Mouse (Mus musculus) cerebral cortex, adult 2 months (tissue): ENCODE results near the gene Klhl7.

Experiments
- WGBS: fragments of 180-500 bp; shearing (Covaris S2); methylation state at CpG from one replicate; pipeline ENCODE4 v1.1.7; 2018; 5-methylcytosine and 5-hydroxymethylcytosine counted together

Gene Klhl7

DNA sequence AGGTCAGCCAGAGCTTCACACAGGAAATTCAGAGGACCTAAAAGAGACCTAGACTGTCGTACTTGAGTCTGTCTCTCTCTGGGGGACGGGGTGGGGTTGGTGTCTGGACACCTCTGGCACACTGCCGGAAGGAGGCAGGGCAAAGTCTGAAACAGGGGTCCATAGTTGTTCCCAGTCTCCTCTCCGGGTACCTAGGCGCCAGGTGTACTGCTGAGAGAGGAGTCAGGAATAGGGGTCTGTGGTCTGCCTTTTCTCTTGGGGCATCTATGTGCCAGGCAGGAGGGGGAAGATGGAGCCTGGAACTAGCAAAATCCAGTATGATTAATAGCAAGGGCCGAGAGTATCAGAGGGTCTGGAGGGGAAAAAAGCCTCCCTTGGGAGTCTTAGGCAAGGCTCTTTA lies 5.0 kb upstream of the Klhl7 start:
- WGBS, result 87% methylated on average over 6 of the region's 6 CpGs

DNA sequence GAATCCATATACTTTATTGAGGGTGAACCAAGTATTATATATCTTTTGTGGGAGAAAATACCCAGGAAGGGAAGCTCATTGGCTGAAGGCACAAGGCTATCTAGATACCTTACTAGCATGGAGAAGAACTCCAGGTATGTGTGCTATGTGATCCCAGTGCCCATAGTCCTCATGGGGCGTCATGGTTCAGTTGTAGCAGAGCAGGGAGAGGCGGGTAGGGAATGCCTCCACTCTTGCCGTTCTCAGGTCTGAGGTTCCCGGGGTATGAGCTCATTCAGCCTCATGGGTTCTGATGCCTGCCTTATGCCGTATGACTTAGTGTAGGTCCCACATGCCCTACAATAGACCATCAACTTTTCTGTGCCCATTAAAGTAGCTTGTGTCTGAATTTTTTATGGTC lies 4.5 kb upstream of the Klhl7 start:
- 84% methylated on average over 5 of the region's 5 CpGs for WGBS

DNA sequence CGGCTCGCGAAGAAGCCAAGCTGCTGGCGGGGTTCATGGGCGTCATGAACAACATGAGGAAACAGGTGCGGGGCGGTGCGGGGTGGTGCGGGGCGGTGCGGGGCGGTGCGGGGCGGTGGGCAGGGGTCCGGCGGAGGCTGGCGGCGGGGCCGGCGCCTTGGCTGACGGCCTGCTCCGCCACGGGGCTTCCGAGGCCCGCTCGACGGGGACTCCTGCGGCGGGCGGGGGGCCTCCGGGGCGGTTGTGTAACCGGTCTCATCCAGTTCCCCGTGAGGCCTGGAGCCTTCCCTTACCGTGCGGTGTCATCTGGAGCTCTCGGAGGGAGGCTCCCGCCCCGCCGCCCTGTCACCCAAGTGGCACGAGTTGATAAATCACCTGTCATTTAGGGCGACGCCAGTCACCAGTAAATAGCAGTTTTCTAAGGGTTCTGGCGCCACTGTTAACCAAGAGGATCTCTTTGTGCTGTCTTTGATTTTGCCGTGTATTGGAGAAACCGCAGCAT lies 456 bp downstream of the Klhl7 start:
- 0% methylated on average over 42 of the region's 46 CpGs for WGBS

DNA sequence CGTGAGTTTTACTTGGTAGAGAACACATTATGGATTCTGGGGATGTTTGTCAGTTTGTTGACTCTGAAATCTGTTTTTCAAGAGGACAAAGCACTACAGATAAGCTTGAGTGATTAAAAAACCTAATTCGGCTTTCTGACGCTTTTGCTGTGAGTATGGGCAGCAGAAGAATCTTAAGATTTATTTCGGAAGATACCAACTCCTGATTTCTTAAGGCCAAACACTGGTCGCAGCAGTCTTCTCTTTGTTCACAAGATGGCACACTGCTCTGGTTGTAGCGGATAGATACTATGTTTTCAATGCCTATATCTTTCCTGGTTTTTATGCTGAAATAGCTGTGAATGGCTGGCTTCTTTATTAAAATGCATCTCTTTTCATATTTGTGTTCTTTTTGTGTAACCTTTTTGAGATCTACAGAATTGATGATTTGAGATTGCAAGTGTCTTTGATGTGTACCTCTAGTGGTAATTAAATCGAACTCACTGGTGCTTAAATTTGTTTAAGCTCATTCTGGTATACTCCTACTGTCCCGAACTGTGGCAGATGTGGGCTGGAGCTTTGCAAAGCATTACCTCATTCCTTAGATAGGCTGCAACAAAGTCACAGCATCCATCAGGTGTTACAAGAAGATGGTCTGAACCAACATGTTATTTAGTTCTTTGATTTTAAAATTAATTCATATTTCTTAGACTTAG lies 1.2 kb downstream of the Klhl7 start:
- 7% methylated on average over 8 of the region's 8 CpGs for WGBS

DNA sequence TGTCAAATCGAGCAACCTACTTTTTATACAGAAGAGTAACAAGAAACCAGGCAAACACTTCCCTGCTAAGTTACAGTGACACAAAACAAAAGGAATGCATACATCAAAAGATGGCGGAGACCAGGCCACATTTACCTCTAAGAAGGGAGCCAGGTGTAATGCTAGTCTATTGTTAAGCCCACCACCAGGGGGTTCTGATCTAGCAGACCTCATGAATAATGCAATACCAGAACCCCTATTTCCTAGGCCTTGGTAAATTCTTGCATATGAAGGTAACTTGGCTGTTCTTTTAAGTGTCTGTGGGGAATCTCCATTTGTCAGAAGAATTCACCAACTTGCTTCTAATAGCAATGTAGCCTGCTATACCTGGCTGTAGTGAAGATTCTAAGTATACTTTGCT lies 2.8 kb downstream of the Klhl7 start:
- 46% methylated on average over 2 of the region's 2 CpGs for WGBS

DNA sequence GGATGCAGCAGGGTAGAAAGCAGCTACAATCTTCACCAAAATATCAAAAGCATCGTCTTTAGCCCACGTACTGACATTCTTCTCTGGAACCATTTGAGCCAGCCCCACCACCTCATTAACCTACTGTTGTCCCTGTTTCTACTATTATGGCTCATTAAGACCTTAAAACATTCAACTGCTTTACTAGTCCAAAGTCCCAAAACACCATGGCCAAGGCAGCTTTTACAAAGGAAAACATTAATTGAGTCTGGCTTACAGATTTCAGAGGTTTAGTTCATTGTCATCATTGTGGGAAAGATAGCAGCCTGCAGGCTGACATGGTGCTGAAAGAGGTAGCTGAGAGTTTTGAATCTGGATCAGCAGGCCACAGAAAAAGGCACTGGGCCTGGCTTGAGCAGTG lies 3.4 kb downstream of the Klhl7 start:
- 34% methylated on average over 2 of the region's 2 CpGs for WGBS

DNA sequence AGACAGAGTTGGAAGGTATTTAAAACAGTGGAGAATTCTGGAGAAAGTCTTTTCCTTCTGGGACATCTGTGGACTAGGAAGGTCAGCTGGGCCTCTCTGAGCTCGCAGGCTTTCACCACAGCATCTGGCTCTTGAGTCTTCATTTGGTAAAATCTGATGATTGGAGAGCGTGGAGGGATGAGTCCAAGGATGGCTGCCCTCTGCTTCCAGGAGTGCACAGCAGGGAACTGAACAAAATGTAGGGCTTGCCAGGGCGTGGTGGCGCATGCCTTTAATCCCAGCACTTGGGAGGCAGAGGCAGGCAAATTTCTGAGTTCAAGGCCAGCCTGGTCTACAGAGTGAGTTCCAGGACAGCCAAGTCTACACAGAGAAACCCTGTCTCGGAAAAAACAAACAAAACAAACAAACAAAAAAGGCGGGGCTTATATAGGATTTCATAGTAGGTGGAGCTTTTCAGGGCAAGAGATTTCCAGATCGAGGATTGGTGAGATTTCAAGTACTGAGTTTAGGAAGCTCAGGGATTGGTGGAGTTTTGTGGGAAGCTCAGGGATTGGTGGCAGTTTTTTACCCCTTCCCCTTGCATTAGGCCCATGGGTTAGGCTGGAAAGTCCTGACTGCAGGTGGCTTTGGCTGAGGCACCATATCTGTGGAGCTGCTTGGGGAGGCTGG lies 6.8 kb downstream of the Klhl7 start:
- WGBS, result 91% methylated on average over 7 of the region's 7 CpGs

DNA sequence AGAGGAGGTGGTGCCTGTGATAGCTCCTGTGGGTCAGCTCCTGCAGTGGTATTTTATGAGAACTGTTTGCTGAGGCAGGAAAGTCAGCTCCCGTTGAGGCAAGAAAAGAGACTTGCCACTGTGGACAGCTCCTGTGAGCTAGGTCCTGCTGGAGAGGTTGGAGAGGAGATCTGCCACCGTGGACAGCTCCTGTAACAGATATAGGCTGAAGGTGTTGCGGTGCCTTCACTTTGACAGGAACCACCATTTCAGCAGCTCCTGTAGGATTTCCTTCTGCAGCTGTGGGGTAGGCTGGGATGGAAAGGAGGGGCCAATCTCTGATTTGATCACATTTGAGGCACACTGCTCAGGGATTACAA lies 7.3 kb downstream of the Klhl7 start:
- WGBS, result 87% methylated on average over 3 of the region's 3 CpGs

DNA sequence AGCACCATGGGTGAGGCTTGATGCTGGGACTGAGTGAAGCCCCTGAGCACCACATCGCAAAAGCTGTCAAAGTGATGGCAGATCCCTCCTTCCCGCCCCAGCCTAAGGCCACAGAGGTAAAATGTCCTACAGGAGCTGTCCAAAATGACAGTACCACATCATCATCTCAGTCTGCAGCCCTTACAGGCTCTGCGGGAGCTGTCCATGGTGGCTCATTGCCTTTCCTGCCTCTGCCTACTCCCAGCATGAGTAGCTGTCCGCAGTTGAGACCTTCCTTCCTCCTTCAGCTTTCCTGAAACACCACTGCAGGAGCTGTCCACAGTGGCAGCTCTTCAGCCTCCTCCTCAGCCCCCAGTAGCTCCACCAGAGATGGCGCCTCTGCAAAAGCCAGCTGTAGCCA lies 9.7 kb downstream of the Klhl7 start:
- WGBS, result 74% methylated on average over 5 of the region's 5 CpGs

DNA sequence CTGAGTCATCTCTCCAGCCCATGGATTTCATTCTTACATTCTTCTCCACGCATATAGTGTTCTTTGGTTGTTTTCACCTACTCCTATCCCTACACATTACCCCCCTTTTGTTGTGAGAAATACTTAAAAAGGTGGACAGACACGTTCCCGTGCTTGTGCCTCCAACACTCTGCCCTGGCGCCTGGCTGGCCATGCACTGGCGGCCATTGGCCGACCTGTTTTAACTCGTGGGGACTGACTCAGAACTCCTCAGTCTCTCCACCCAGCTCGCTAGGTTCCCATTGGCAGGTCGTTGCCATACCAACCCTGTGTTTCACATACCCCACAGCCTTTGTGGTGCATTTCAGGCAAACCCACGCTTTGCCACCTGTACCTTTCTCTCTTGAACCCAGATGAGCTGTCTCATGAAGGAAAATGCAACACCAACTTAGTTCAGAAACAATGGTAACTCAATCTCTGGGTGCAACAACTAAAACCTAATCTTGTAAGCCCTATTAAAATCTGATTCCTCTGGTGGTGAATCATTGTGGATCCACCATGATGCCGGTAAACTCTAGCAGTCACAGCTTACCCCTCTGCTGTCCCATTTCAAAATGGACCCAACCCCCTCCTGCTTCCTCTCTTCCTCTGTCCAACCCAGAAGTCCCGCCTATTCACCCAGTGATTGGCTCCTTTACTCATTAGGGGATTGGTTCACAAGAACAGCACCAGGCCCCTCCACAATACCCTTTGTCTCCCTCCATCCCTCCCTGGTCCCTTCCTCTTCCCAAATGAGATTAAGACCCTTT lies 11.9 kb downstream of the Klhl7 start:
- WGBS, result 80% methylated on average over 12 of the region's 12 CpGs

DNA sequence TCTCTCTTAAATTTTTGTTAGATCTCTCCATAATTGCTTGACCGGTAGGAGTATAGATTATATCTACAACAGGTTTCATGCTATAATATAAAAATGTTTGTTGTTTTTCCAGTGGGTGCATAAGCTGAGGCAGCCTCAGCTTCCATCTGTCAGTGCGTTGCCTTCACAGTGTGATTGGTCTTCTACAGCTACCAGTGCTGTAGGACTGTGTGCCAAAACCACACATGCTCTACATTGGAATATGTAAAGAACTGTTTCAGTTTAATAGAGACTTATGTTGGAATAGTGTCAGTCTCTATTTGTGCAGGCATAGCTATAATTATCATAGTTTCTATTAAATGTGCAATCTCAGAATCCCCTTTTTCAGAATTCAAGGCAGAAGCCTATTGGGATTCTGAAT lies 21.8 kb downstream of the Klhl7 start:
- WGBS, result 56% methylated on average over 2 of the region's 2 CpGs

DNA sequence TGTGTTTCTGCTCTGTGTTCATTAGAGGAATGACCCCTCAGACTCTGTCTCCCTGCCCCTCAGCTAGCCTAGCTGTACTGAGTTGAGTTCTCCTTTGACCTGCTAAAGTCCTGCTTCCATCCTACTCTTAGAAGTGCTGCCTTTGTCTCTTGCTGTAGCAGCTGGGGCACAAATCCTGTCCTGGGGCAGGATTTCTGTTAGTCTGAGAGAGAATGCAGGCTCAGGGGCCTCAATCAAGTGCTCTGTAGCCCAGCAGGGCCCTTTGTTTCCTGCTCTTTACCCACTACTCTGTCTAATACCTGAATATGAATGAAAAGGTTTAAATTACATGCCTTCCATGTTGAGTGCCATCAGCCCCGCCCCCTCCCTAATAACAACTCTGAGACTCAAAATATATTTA lies 23.8 kb downstream of the Klhl7 start:
- WGBS, result 49% methylated on average over 1 of the region's 1 CpGs

DNA sequence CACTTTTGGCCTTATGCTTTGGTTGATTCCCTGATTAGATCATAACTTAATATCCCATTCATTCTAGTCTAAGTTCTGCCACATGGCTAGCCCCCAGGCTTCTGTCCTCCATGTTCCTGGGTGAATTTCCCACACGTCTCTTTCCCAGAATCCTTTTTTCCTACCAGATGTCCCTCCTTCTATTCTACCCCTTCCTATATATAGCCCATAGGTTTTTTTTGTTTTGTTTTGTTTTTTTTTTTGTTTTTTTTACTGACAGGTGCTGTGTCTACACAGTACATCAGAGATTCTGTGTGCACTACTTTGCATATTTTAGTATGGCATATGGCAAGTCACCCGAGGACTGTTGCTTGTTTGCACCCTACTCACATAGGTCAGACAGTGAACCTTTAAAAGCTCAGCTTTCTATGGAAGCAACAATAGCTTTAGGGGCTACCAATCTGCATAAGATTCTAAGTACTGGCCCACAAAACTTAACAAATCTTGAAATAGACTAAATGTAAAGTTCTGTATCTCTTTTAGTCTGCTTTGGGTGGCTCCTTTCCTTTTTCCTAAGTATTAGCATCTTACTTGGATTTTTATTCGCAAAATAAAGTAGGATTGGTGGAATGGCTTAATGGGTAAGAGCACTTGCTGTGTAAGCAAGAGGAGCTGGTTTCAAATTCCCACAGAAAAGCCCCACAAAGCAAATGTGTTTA lies 24.3 kb downstream of the Klhl7 start:
- 49% methylated on average over 3 of the region's 3 CpGs for WGBS

DNA sequence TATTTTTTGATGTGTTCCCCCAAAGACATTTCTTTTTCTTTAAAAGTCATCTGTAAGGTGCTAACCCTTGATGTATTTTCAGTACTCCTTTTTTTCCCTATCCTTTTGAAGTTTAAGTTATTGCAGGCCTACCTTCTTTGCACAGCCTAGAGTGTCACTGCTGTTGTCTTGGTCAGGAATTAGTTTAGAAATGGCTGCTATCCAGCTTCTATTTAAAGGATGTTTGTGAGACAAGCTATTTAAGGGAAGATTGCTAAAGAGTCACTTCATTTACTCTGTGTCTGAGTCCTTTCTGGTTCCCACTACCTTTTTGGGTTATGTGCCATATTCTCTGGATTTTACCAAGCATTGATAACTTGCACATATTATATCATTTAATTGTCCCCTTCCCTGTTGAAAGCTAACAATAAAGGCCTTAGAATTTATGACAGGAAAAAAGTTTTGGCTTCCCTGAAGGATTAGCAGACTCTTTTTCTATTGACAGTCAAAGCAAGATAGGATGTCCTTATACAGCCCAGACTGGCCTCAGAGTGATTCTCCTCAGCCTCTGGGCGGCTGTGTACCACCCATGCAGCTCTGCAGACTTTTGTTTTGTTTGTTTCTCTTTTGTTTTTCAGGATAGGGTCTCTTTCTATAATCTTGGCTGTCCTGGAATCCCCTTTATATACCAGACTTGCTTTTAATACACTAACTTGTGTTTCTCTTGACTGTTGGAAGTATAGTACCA lies 25.7 kb downstream of the Klhl7 start:
- WGBS, result 67% methylated on average over 1 of the region's 1 CpGs

DNA sequence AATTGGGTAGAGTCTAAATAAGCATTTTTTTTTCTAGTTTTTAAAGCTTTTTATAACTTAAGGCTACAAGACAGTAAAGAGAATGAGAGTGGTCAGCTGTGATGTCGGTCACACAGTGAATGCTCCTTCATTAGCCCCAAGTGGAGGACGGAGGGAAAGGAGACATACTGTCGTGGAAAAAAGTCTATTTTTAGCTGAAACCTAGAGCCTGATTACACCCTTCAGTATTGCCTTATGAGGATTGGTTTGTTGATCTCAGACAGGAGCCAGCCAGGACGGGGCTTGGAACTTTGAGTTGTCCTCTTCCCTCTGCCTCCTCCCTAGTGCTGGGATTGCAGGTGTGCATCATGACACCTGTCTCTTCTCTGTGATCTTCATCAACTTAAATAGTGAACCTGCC lies 26.6 kb downstream of the Klhl7 start:
- WGBS, result 57% methylated on average over 4 of the region's 4 CpGs

DNA sequence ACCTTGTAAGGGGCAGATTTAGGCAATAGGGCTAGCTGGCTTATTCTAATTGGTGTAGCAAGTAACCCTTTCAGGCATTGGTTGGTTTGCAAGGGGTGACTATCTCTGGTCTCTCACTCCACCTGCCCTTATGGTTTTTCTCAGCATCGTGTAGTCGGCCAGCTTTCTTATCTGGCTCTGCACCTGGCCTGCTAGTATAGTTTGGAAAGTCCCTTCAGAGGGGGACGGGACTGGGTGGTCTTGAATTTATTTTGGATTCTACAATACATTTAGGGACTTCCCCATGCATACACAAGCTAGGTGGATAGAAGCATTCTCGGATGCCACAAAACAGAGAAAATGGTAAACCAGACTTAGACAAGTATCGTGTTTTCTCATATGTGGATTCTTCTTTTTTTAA lies 46.6 kb downstream of the Klhl7 start:
- WGBS, result 93% methylated on average over 5 of the region's 5 CpGs

DNA sequence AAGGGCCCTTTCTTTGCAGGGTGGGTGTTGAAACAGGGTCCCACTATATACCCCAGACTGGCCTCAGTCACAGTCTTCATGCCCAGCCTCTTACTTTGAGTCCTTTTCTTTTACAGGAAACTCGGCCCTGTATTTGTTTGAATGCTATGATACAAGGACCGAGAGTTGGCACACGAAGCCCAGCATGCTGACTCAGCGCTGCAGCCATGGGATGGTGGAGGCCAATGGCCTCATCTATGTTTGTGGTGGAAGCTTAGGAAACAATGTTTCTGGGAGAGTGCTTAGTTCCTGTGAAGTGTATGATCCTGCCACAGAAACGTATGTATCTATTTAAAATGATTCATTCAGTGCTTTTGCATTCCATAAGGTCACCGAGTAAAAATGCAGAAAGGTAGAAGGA lies 56.4 kb downstream of the Klhl7 start:
- 88% methylated on average over 6 of the region's 6 CpGs for WGBS

DNA sequence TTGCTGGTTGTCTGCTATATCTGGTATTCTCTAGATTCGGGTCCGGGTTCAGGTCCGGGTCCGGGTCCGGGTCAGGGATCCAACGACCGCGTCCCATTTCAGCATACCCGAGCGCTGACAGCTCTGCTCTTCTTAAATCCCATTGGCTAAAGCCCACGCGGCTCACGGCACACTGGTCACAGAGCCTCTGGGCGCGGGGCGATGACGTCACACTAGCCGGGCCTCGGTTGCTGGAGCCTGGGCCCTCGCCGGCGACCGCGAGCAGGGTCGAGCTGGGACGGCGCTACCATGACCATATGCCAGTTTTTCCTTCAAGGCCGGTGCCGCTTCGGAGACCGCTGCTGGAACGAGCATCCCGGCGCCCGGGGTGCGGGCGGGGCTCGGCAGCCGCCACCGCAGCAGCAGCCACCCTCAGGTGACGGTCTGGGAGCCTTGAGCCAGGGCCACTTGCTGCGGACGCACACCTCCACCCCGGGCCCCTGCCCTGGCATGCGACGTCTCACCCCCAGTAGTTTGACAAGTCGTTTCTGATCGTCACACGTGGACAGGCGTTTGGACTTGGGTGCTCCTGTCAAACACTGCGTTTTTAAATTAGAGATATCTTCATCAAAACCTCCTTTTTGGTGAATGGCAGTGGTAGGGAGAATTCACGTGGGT lies 64.5 kb downstream of the Klhl7 start, which contains the start of gene Nupl2:
Gene Nupl2, plus strand, starts transcription at position 175 of the 657 bp plus-strand sequence.
- WGBS, result under 1% methylated on average over 52 of the region's 52 CpGs

DNA sequence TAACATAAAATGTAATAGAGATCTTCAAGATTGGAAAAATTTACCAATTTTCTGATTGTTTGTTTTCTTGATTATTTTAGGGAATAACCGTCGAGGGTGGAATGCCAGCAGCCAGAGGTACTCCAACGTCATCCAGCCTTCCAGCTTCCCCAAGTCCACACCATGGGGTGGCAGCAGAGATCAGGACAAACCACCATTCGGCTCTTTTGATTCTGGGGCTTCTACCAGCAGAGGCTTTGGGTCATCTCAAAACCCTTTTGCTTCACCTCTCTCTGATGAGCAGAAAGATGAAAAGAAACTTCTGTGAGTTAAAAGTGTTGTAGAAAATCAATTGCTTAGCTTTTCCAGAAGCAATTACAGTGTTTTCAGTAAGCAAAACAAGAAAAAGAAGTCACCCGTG lies 66.9 kb downstream of the Klhl7 start:
- 31% methylated on average over 5 of the region's 5 CpGs for WGBS

DNA sequence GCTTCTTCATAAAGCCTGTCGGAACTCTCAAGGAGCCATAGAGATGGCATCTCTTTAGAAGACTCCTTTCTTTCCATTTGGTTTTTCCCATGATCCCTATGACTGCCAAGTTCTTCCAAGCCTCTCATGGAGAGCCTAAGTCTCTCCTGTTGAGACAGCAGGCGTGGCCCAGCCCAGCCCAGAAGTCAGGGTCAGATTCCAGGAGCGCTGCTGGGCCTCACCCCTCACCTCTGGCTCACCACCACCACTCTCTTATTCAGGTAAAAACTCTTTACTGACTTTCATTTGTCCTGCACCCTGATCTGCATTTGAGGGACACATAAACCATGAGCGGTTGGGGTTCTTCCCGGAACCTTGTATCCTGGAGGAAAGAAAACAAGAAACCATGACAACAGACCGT lies 69.5 kb downstream of the Klhl7 start:
- WGBS, result 91% methylated on average over 6 of the region's 6 CpGs
